Mouse (Mus musculus): ENCODE data around the gene Dpp7. TPM values are rescaled to one million over a fixed set of nuclear protein-coding genes. Genes with fewer than 3 reads are reported as not detected.
A peak's percentile ranks its signal among the peaks of the same experiment; 100 is the strongest.

Gene Dpp7
- polyA plus RNA-seq, 1 experiment, result 99.0 TPM

GRCm38 (mm10) chr2:25350701-25351100, 5.5 kb downstream of the Dpp7 start:
- Histone ChIP-seq H3K27ac (ENCODE audit: insufficient read depth, low read depth, low read length) (no peak overlapping the region), H3K4me1 (ENCODE audit: control insufficient read depth, insufficient read depth, low read length) (peaks cover 15% of the 10 kb centered on the region), H3K4me3 (ENCODE audit: insufficient read depth, low read length) (no peak overlapping the region)
- no peak for TF ChIP-seq POLR2A (IDR thresholded peaks at IDR 0.05; ENCODE audit: borderline replicate concordance, low read depth, low read length)
- no peak for TF ChIP-seq CTCF (IDR thresholded peaks at IDR 0.05; ENCODE audit: low read depth, low read length)

- Histone ChIP-seq H3K4me3 (ENCODE audit: insufficient read depth, low read length) (no peak overlapping the region), H3K27ac (ENCODE audit: insufficient read depth, low read depth, low read length) (no peak overlapping the region), H3K4me1 (ENCODE audit: control insufficient read depth, insufficient read depth, low read length) (peaks cover 9% of the 10 kb centered on the region)
- TF ChIP-seq CTCF (IDR thresholded peaks at IDR 0.05; ENCODE audit: low read depth, low read length) (no peak), POLR2A (IDR thresholded peaks at IDR 0.05; ENCODE audit: borderline replicate concordance, low read depth, low read length) (no peak)
Measured at GRCm38 (mm10) chr2:25349499-25349898, 6.7 kb downstream of the Dpp7 start.

- Histone ChIP-seq H3K27ac (ENCODE audit: insufficient read depth, low read depth, low read length) (no peak overlapping the region), H3K4me1 (ENCODE audit: control insufficient read depth, insufficient read depth, low read length) (0 out of 2 replicates have a peak, but pooled peaks cover 2% of the 10 kb centered on the region), H3K4me3 (ENCODE audit: insufficient read depth, low read length) (no peak overlapping the region)
- no peak for TF ChIP-seq CTCF (IDR thresholded peaks at IDR 0.05; ENCODE audit: low read depth, low read length)
- TF ChIP-seq POLR2A (IDR thresholded peaks at IDR 0.05; ENCODE audit: borderline replicate concordance, low read depth, low read length), result no peak
Measured at GRCm38 (mm10) chr2:25348162-25348561, 8.0 kb downstream of the Dpp7 start.

- H3K4me1 ChIP-seq (ENCODE audit: control insufficient read depth, insufficient read depth, low read length), result peaks cover 5% of the 10 kb centered on the region
- H3K27ac ChIP-seq (ENCODE audit: insufficient read depth, low read depth, low read length), result no peak overlapping the region
Measured at GRCm38 (mm10) chr2:25338303-25338702, 17.9 kb downstream of the Dpp7 start.

GRCm38 (mm10) chr2:25333569-25333968, 22.6 kb downstream of the Dpp7 start:
- Histone ChIP-seq H3K27ac (ENCODE audit: insufficient read depth, low read depth, low read length) (no peak overlapping the region), H3K4me3 (ENCODE audit: insufficient read depth, low read length) (peak overlapping the region; percentile 85), H3K4me1 (ENCODE audit: control insufficient read depth, insufficient read depth, low read length) (peaks cover 11% of the 10 kb centered on the region)
- TF ChIP-seq CTCF (IDR thresholded peaks at IDR 0.05; ENCODE audit: low read depth, low read length) (no peak), POLR2A (IDR thresholded peaks at IDR 0.05; ENCODE audit: borderline replicate concordance, low read depth, low read length) (no peak)

More at GRCm38 (mm10) chr2:25338303-25338702, 17.9 kb downstream of the Dpp7 start:
- H3K4me3 ChIP-seq (ENCODE audit: insufficient read depth, low read length), result no peak overlapping the region
- no peak for TF ChIP-seq POLR2A (IDR thresholded peaks at IDR 0.05; ENCODE audit: borderline replicate concordance, low read depth, low read length)
- no peak for TF ChIP-seq CTCF (IDR thresholded peaks at IDR 0.05; ENCODE audit: low read depth, low read length)

DNA sequence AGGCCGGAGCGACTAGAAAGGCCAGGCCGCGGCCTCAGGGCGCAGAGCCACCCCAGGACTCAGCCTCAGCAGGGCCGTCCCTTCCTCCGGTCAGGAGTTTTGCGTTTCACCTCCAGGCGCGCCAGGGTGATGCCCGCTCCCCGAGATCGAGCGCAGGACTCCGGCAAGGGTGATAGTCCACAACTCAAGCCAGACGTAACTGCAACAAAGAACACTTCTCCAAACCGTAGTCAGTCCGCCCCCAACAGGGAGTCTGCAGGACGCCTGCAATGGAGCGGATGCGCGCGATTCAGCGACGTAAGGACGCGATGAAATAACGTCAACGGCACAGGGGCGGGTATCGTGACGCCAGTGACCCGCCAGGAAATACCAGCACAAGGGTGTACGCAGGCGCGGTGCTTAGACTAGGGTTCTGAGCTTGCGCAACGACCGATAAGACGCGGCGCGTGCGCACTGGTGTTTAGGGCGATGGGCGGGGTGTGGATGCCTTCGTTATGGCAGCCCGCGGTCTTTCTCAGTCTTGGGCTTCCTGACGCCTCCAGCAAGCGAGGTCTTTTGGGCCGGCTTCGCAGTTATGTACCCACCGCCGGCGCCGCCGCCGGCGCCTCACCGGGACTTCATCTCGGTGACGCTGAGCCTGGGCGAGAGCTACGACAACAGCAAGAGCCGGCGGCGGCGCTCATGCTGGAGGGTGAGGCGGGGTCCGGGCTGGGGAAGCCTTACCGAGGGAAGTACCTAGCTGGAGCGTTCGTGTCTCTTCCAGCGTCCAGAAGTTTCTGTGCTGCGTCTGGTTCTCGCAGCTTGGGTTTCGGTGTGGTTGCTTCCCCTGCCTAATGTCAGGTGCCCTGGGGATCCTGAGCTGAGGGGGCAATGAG, 23.6 kb downstream of the Dpp7 start, which contains the start of gene Man1b1:
TSS of gene Man1b1 (plus strand) at position 53 of the 875 bp plus-strand sequence.
- TF ChIP-seq CTCF (IDR thresholded peaks at IDR 0.05; ENCODE audit: low read depth, low read length), result no peak
- TF ChIP-seq POLR2A (IDR thresholded peaks at IDR 0.05; ENCODE audit: borderline replicate concordance, low read depth, low read length), result no peak
- peak within 1 kb of the TSS; percentile 76 for H3K27ac ChIP-seq (ENCODE audit: insufficient read depth, low read depth, low read length)
- H3K4me1 ChIP-seq (ENCODE audit: control insufficient read depth, insufficient read depth, low read length), result peaks cover 11% of the 10 kb centered on the region
- H3K4me3 ChIP-seq (ENCODE audit: insufficient read depth, low read length), result peak within 1 kb of the TSS; percentile 88

GRCm38 (mm10) chr2:25331470-25331869, 24.7 kb downstream of the Dpp7 start:
- Histone ChIP-seq H3K4me1 (ENCODE audit: control insufficient read depth, insufficient read depth, low read length) (peaks cover 11% of the 10 kb centered on the region), H3K4me3 (ENCODE audit: insufficient read depth, low read length) (peak overlapping the region; percentile 88), H3K27ac (ENCODE audit: insufficient read depth, low read depth, low read length) (no peak overlapping the region)

DNA sequence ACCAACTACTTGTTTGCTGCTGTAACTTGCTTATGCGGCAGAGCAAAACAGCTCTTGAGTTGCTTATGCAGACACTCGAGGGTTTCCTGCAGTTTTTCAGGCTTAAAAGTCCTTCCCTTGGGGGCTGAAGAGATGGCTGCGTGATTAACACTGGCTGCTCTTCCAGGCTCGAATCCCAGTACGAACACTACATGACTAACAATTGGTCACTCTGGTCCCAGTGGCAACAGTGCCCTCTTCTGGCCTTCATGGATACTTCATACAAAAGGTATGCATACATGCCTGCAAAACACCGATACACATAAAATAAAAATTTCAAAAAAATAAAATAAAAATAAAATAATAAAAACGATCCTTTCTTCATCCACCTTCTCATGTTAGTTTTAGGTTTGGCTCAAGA, 27.7 kb downstream of the Dpp7 start:
- H3K4me3 ChIP-seq (ENCODE audit: insufficient read depth, low read length), result no peak overlapping the region
- no peak overlapping the region for H3K27ac ChIP-seq (ENCODE audit: insufficient read depth, low read depth, low read length)
- H3K4me1 ChIP-seq (ENCODE audit: control insufficient read depth, insufficient read depth, low read length), result peaks cover 7% of the 10 kb centered on the region
- TF ChIP-seq CTCF (IDR thresholded peaks at IDR 0.05; ENCODE audit: low read depth, low read length) (0 out of 2 replicates have a peak, but pooled peaks have one; percentile 15), POLR2A (IDR thresholded peaks at IDR 0.05; ENCODE audit: borderline replicate concordance, low read depth, low read length) (no peak)

More at GRCm38 (mm10) chr2:25331470-25331869, 24.7 kb downstream of the Dpp7 start:
- TF ChIP-seq CTCF (IDR thresholded peaks at IDR 0.05; ENCODE audit: low read depth, low read length), result no peak
- TF ChIP-seq POLR2A (IDR thresholded peaks at IDR 0.05; ENCODE audit: borderline replicate concordance, low read depth, low read length), result no peak

GRCm38 (mm10) chr2:25326036-25326435, 30.1 kb downstream of the Dpp7 start:
- no peak overlapping the region for H3K27ac ChIP-seq (ENCODE audit: insufficient read depth, low read depth, low read length)
- TF ChIP-seq CTCF (IDR thresholded peaks at IDR 0.05; ENCODE audit: low read depth, low read length), result no peak
- no peak for TF ChIP-seq POLR2A (IDR thresholded peaks at IDR 0.05; ENCODE audit: borderline replicate concordance, low read depth, low read length)
- H3K4me3 ChIP-seq (ENCODE audit: insufficient read depth, low read length), result no peak overlapping the region
- H3K4me1 ChIP-seq (ENCODE audit: control insufficient read depth, insufficient read depth, low read length), result no peaks in the 10 kb centered on the region; the same call in 1 of the 2 replicates

DNA sequence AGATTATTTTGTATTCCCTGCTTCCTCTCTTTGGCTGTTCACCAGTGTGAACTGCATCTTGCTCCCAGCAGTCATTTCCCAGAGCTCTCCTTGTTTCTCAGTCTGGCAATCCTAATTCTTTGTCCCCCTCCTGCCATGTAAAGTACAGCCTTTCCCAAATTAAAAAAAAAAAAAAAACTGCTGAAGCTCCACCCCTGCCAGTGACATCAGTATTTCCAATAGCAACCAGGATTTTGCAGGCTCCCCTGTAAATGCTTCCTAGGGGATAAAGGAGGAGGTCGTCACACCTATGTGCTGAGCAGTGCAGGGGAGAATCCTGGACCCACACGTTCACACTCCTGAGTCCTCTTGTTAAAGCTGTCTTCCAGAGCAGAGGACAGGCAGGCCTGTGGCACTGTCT, 36.1 kb downstream of the Dpp7 start:
- Histone ChIP-seq H3K4me3 (ENCODE audit: insufficient read depth, low read length) (no peak overlapping the region), H3K27ac (ENCODE audit: insufficient read depth, low read depth, low read length) (no peak overlapping the region), H3K4me1 (ENCODE audit: control insufficient read depth, insufficient read depth, low read length) (no peaks in the 10 kb centered on the region)
- TF ChIP-seq CTCF (IDR thresholded peaks at IDR 0.05; ENCODE audit: low read depth, low read length) (no peak), POLR2A (IDR thresholded peaks at IDR 0.05; ENCODE audit: borderline replicate concordance, low read depth, low read length) (no peak)
